Mouse (Mus musculus) midbrain, embryonic 11.5 days (tissue): Measurements from ENCODE around the gene Zfp654. TPM values are rescaled to one million over a fixed set of nuclear protein-coding genes. Genes with fewer than 3 reads are reported as not detected.

ENCODE experiments used
- ATAC-seq: fragments of 200-750 bp; cut with Nextera tagmentation; 2 replicates; pipeline ENCODE4 v1.8.0; 2017; ENCODE audit warnings: moderate TSS enrichment, moderate library complexity; ENCODE audit not compliant: low FRiP score
- DNase-seq: peaks from one replicate; pipeline ENCODE4 v3.0.0; 2015; ENCODE audit warnings: low spot score; ENCODE audit errors: missing footprints
- H3K27ac ChIP-seq: fragments of 300-500 bp; sonication (generic); 2 replicates; pipeline ENCODE4 v1.5.1; 2014; ENCODE audit warnings: low read depth, low read length
- H3K27me3 ChIP-seq: fragments of 300-500 bp; sonication (generic); 2 replicates; pipeline ENCODE4 v1.6.1; 2014; ENCODE audit warnings: mild to moderate bottlenecking, low read length, moderate library complexity, mixed read lengths; ENCODE audit not compliant: control insufficient read depth, insufficient read depth
- H3K36me3 ChIP-seq: fragments of 300-500 bp; sonication (generic); 2 replicates; pipeline ENCODE4 v1.6.1; 2014; ENCODE audit warnings: mild to moderate bottlenecking, low read length, moderate library complexity, mixed read lengths; ENCODE audit not compliant: control insufficient read depth, insufficient read depth
- H3K4me1 ChIP-seq: fragments of 300-500 bp; sonication (generic); 2 replicates; pipeline ENCODE4 v1.6.1; 2014; ENCODE audit warnings: low read length; ENCODE audit not compliant: control insufficient read depth, insufficient read depth
- H3K4me2 ChIP-seq: fragments of 300-500 bp; sonication (generic); 2 replicates; pipeline ENCODE4 v1.6.1; 2014; ENCODE audit warnings: mild to moderate bottlenecking, moderate library complexity
- H3K4me3 ChIP-seq: fragments of 300-500 bp; sonication (generic); 2 replicates; pipeline ENCODE4 v1.5.1; 2014; ENCODE audit warnings: low read depth, low read length
- H3K9ac ChIP-seq: fragments of 300-500 bp; sonication (generic); 2 replicates; pipeline ENCODE4 v1.6.1; 2014; ENCODE audit warnings: low read length
- H3K9me3 ChIP-seq: fragments of 300-500 bp; sonication (generic); 2 replicates; pipeline ENCODE4 v1.6.1; 2016; ENCODE audit warnings: low read length; ENCODE audit not compliant: control insufficient read depth
- WGBS: fragments of 180-500 bp; shearing (Covaris S2); extraction: QIAGEN DNeasy Blood & Tissue Kit; methylation state at CpG from one replicate; pipeline ENCODE4 v1.1.7; 2014; 5-methylcytosine and 5-hydroxymethylcytosine counted together
- polyA plus RNA-seq: library from polyadenylated mRNA; unstranded; fragments of >200 nt; fragmentation: Nextera tagmentation; extraction: Ambion mirVana; gene quantifications from 2 replicates; pipeline ENCODE4 v1.2.1, GENCODE M21; 2014

Zfp654 gene
- polyA plus RNA-seq, 1 experiment from 2014 or later = 8.1 TPM

DNA sequence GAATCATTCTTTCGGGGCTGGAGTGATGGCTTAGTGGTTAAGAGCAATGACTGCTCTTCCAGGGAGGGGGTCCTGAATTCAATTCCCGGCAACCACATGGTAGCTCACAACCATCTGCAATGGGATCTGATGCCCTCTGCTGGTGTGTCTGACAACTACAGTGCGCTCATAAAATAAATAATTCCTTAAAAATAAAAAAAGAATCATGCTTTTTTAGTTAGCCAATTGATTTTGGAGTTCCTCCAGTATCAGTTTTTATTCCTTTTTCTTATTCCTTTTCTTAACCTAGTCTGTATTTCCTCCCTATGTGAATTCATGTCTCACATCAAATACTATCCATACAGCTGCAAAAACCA lies 9.1 kb downstream of the Zfp654 start:
- Histone ChIP-seq H3K27me3 (no peaks in the 10 kb centered on the region), H3K4me2 (no peak overlapping the region), H3K4me1 (no peaks in the 10 kb centered on the region), H3K9me3 (no peaks in the 10 kb centered on the region), H3K36me3 (no peaks in the 10 kb centered on the region), H3K9ac (no peak overlapping the region), H3K27ac (no peak overlapping the region), H3K4me3 (no peak overlapping the region)
- DNase-seq = no peak
- no peak for ATAC-seq
- WGBS = 96% methylated on average over 3 of the region's 3 CpGs

DNA sequence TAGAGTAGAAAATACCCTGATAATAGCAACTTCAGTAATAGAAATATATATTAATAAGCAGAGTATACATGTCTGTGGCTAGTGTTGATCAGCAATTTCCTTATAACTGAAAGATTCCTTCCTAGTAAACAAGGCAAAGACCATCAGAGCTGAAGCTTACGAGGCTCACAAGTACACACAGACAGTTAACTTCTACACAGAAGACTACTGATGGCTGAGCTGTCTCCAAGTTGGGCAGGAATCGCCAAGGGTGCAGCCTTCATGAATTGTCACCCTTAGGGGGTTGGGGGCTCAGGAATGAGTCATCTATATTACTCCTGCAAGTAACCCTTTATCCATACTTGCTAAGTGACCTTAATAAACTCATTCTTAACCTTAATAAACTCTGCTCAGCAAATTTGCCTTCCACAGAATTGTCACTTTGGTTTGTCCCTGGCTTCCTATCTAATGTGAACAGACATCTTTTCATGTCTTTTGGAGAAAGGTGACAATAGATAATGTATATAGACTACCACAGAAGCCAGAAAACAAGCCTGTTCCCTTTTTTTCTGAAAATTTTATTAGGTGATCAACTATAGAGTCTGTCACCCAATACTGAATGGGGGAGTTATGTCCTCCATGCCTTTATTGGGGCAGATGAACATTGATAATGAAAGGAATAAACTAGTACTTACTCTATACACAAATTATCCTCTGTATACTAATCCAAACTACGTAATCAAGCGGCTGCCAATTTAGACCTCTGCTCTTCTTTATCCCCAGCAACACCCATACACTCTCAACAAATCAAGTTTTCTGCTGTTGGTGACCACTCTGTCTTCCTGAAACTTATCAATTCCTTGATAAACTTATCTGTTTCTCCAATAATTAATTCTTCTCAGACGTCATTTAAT lies 9.7 kb downstream of the Zfp654 start:
- no peaks in the 10 kb centered on the region for H3K9me3 ChIP-seq
- ATAC-seq = no peak
- 82% methylated on average over 5 of the region's 5 CpGs for WGBS
- no peaks in the 10 kb centered on the region for H3K36me3 ChIP-seq
- no peak overlapping the region for H3K4me2 ChIP-seq
- H3K27ac ChIP-seq = no peak overlapping the region
- H3K4me3 ChIP-seq = no peak overlapping the region
- no peak for DNase-seq
- no peaks in the 10 kb centered on the region for H3K4me1 ChIP-seq
- no peak overlapping the region for H3K9ac ChIP-seq
- no peaks in the 10 kb centered on the region for H3K27me3 ChIP-seq

DNA sequence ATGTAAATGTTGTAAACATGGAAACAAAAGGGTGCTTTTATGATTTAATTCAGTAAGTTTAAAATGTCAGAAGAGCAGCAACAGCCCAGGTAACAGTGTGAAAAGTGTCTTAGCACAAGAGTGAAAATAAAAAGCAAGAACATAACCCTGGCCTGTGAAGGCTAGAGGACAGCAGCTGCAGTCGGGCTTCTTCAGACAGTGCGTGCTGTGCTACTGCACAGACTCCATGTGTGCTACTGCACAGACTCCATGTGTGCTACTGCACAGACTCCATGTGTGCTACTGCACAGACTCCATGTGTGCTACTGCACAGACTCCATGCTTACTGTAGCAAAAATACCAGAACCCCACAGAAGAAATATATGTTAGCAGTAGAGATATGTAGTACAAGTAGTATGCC lies 14.7 kb downstream of the Zfp654 start:
- Histone ChIP-seq H3K9me3 (no peaks in the 10 kb centered on the region), H3K4me2 (no peak overlapping the region), H3K4me3 (no peak overlapping the region), H3K36me3 (no peaks in the 10 kb centered on the region), H3K27me3 (no peaks in the 10 kb centered on the region), H3K27ac (no peak overlapping the region), H3K9ac (no peak overlapping the region), H3K4me1 (no peaks in the 10 kb centered on the region)
- ATAC-seq (no peak), DNase-seq (no peak)
- WGBS = 93% methylated on average over 2 of the region's 2 CpGs

DNA sequence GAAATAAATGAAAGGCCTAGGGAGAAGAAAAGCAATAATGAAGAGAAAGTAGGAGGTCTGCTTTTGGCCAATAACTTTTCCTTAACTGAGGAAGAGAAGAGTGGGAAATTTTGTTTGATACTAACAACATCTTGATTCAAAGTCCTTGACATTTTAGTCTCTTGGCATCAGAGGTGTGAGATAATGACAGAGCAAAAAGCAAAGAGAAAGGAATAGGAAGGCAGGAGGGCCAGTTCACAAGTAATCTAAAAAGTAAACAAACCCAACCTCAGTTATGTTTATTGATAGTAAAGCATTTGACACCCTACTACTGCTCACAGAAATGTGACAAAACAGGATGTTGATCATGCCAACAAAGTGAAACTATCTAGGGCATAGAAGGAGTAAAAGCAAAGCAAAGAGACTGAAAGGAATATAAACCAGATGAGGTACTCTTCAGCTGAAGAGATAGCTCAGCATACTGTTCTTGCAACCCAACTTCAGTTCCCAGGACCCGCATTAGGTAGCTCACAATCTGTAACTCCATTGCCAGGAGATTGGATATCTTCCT lies 15.4 kb downstream of the Zfp654 start:
- Histone ChIP-seq H3K4me2 (no peak overlapping the region), H3K4me3 (no peak overlapping the region), H3K4me1 (no peaks in the 10 kb centered on the region), H3K27me3 (no peaks in the 10 kb centered on the region), H3K9ac (no peak overlapping the region), H3K36me3 (no peaks in the 10 kb centered on the region), H3K9me3 (no peaks in the 10 kb centered on the region), H3K27ac (no peak overlapping the region)
- WGBS = 87% methylated on average over 1 of the region's 1 CpGs
- DNase-seq = no peak
- ATAC-seq = no peak

DNA sequence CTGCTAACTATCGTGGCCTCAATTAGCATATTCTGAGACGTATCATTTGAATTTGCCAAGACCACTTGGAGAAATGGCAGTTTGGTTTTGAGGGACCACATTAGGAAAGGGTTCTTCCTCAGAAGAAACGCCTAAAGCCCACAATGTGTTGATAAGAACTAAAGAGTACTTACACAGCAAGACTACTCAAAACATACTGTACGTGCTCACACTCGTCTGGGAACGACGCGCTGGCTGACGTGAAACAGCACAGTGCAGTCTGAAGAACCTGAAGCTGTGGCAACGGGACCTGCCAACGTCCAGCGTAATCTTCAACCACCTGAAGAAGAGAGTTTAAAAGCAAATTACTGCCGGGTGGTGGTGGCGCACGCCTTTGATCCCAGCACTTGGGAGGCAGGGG lies 21.2 kb downstream of the Zfp654 start:
- DNase-seq = peak; percentile 57
- Histone ChIP-seq H3K4me1 (no peaks in the 10 kb centered on the region), H3K9me3 (no peaks in the 10 kb centered on the region), H3K27me3 (no peaks in the 10 kb centered on the region), H3K4me2 (no peak overlapping the region), H3K27ac (no peak overlapping the region), H3K9ac (no peak overlapping the region), H3K36me3 (no peaks in the 10 kb centered on the region), H3K4me3 (no peak overlapping the region)
- WGBS = 95% methylated on average over 15 of the region's 15 CpGs
- ATAC-seq = no peak

GRCm38 (mm10) chr16:64824474-64824873 lies 27.0 kb downstream of the Zfp654 start:
- H3K4me1 ChIP-seq = no peaks in the 10 kb centered on the region
- no peak overlapping the region for H3K9ac ChIP-seq
- H3K27me3 ChIP-seq = no peaks in the 10 kb centered on the region
- H3K4me3 ChIP-seq = no peak overlapping the region
- ATAC-seq (no peak), DNase-seq (no peak)
- H3K4me2 ChIP-seq = no peak overlapping the region
- no peak overlapping the region for H3K27ac ChIP-seq
- no peaks in the 10 kb centered on the region for H3K9me3 ChIP-seq
- H3K36me3 ChIP-seq = no peaks in the 10 kb centered on the region
- WGBS = 92% methylated on average over 1 of the region's 1 CpGs

DNA sequence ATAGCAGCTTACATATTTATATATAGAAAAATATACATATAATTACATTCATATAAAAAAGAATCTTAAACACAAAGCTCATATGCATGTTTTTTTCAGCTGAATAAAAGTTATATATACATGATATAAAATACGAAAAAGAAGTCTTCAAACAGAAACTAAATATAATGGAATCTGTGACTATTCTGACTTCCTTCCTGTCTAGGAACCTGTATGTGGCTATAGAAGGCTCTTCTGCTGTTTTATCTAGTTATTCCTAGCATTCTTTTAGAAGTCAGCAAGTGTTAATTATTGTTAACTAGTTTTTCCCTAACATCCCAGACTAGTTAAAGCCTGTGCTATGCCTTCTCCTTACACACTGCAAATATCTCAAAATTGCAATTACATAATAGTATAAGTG lies 27.6 kb downstream of the Zfp654 start:
- H3K9me3 ChIP-seq = no peaks in the 10 kb centered on the region
- 91% methylated on average over 1 of the region's 1 CpGs for WGBS
- no peaks in the 10 kb centered on the region for H3K36me3 ChIP-seq
- no peak overlapping the region for H3K9ac ChIP-seq
- no peaks in the 10 kb centered on the region for H3K27me3 ChIP-seq
- ATAC-seq = no peak
- DNase-seq = no peak
- no peak overlapping the region for H3K4me2 ChIP-seq
- no peaks in the 10 kb centered on the region for H3K4me1 ChIP-seq
- H3K4me3 ChIP-seq = no peak overlapping the region
- no peak overlapping the region for H3K27ac ChIP-seq

DNA sequence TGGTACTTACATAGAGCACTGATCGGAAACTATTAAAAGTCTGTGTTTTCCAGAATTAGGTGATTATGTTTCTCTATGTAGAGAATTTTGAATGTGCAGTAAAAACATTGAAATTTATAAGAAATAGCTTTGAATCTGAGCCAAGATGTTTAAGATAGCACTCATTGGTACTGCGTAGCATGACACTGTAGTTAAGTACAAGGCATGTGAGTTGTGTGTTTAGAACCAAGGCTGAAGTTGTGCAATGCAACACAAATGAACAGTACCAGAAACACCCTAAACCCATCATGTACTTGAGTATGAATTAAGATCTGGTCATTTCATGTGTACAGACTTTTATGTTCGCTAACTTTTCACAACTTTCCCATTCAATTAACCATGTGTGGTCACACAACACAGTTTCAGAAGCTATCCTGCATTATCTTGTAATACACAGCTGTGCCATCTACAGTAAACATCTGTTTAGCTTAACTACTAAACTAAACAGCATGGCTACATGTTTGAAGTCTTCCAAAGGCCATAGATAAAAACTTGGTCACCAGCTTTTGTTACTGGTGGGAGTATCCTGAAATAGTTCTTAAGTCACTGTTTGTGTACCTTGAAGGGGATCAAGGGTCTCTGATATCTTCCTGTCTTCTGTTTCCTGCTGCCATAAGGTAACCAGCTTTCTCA lies 34.2 kb downstream of the Zfp654 start:
- H3K4me3 ChIP-seq = no peak overlapping the region
- 97% methylated on average over 3 of the region's 3 CpGs for WGBS
- no peak for DNase-seq

GRCm38 (mm10) chr16:64803041-64803440 lies 48.4 kb downstream of the Zfp654 start:
- H3K4me1 ChIP-seq = no peaks in the 10 kb centered on the region
- no peaks in the 10 kb centered on the region for H3K9me3 ChIP-seq
- H3K9ac ChIP-seq = no peak overlapping the region
- DNase-seq (no peak), ATAC-seq (no peak)
- no peaks in the 10 kb centered on the region for H3K27me3 ChIP-seq
- 92% methylated on average over 3 of the region's 3 CpGs for WGBS
- H3K27ac ChIP-seq = no peak overlapping the region
- H3K4me3 ChIP-seq = no peak overlapping the region
- no peak overlapping the region for H3K4me2 ChIP-seq
- H3K36me3 ChIP-seq = peaks cover 2% of the 10 kb centered on the region; the same call in 1 of the 2 replicates

More for the DNA sequence above, 34.2 kb downstream of the Zfp654 start:
- no peak for ATAC-seq
- Histone ChIP-seq H3K27me3 (no peaks in the 10 kb centered on the region), H3K36me3 (no peaks in the 10 kb centered on the region), H3K9ac (no peak overlapping the region), H3K27ac (no peak overlapping the region), H3K4me1 (no peaks in the 10 kb centered on the region), H3K4me2 (no peak overlapping the region), H3K9me3 (no peaks in the 10 kb centered on the region)
